Mouse (Mus musculus): ENCODE data around the gene Rab40c. TPM values are rescaled to one million over a fixed set of nuclear protein-coding genes. Genes with fewer than 3 reads are reported as not detected.

Rab40c gene
- total and polyA plus RNA-seq, 3 experiments = 15.2 to 20.5 (median 17.6) TPM

DNA sequence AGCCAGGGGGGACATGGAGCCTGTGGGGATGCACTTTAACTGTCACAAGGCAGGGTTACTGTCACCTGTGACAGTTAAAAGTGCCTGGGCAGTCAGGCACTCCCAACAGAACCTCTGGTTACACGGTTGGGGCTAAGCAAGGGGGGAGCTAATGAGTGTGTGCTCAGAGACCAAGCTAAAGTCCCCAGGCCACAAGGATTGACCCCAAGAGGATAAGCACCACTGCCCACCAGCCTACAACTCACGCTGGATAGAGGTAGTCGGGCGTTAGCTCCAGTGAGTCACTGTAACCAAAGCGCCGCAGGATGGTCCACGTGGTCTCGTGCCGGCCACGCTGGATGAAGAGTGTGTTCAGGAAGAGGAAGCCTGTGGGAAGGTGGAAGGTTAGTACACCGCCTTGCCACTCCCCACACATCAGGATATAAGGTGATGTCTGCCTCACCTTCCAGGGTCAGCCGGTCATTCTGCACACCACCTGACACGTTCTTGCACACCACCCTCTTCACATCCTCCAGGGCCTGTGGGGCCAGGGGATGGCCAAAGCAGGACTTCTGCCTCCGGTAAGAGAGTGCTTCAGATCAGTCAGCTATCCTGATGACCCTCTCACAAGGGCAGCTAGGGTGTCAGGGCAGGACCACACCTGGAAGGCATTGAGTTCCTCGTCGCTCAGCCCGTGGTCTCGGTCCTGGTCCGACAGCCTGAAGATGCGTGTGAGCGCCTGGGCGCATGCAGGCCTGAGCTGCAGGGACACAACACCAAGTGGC lies 78.2 kb downstream of the Rab40c start, which contains the start of gene Gm20683:
TSS of gene Gm20683 (minus strand) at position 647 of the 764 bp plus-strand sequence.
- H3K27me3 ChIP-seq (ENCODE audit: control insufficient read depth, insufficient read depth, low read length) = no peaks in the 10 kb centered on the region
- no peak within 1 kb of the TSS for H3K27ac ChIP-seq
- DNase-seq = no peak
- no peaks in the 10 kb centered on the region for H3K79me2 ChIP-seq (replicated peaks; ENCODE audit: control insufficient read depth, insufficient read depth, low read length)
- intact Hi-C loops (cut with DNase I) = no loop called here
- peaks cover 14% of the 10 kb centered on the region for H3K4me1 ChIP-seq (ENCODE audit: control insufficient read depth, insufficient read depth, low read length)
- H3K4me3 ChIP-seq = no peak within 1 kb of the TSS
- no peaks in the 10 kb centered on the region for H3K36me3 ChIP-seq (ENCODE audit: control insufficient read depth, insufficient read depth, low read length)
- no peak within 1 kb of the TSS for H3K9ac ChIP-seq (ENCODE audit: low read depth, low read length)
- TF ChIP-seq POLR2A (IDR thresholded peaks at IDR 0.05; ENCODE audit: insufficient read depth, low read depth, low read length) (no peak), CTCF (IDR thresholded peaks at IDR 0.05) (no peak), EP300 (IDR thresholded peaks at IDR 0.05; ENCODE audit: insufficient read depth, low read depth, low read length) (no peak)
- WGBS = 91% methylated on average over 22 of the region's 22 CpGs

DNA sequence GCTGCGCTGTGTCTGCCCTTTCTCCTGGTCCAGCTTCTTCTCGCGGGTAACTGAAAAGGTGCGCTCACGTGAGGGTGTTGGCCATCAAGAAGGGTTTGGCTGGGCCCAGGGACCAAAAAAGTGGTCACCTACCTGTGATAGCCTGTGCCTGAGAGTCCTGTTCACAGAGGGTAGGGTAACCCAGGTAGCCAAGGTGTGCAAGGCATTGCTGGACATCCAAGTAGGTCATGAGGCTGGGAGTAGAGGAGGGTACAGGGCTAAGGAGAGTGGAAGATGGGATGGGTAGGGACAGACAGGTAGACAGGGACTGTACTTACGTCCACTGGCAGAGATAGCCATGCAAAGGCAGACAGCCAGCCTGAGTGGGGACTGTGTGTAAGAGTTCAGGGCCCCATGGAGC lies 79.0 kb downstream of the Rab40c start:
- TF ChIP-seq EP300 (IDR thresholded peaks at IDR 0.05; ENCODE audit: insufficient read depth, low read depth, low read length) = no peak
- TF ChIP-seq CTCF (IDR thresholded peaks at IDR 0.05) = no peak
- no peak for TF ChIP-seq POLR2A (IDR thresholded peaks at IDR 0.05; ENCODE audit: insufficient read depth, low read depth, low read length)
- DNase-seq = no peak
- Histone ChIP-seq H3K4me1 (ENCODE audit: control insufficient read depth, insufficient read depth, low read length) (peaks cover 18% of the 10 kb centered on the region), H3K27ac (no peak overlapping the region), H3K36me3 (ENCODE audit: control insufficient read depth, insufficient read depth, low read length) (no peaks in the 10 kb centered on the region), H3K79me2 (replicated peaks; ENCODE audit: control insufficient read depth, insufficient read depth, low read length) (no peaks in the 10 kb centered on the region), H3K9ac (ENCODE audit: low read depth, low read length) (no peak overlapping the region), H3K27me3 (ENCODE audit: control insufficient read depth, insufficient read depth, low read length) (no peaks in the 10 kb centered on the region), H3K4me3 (no peak overlapping the region)
- intact Hi-C loops (cut with DNase I) = no loop called here
- 94% methylated on average over 6 of the region's 6 CpGs for WGBS

DNA sequence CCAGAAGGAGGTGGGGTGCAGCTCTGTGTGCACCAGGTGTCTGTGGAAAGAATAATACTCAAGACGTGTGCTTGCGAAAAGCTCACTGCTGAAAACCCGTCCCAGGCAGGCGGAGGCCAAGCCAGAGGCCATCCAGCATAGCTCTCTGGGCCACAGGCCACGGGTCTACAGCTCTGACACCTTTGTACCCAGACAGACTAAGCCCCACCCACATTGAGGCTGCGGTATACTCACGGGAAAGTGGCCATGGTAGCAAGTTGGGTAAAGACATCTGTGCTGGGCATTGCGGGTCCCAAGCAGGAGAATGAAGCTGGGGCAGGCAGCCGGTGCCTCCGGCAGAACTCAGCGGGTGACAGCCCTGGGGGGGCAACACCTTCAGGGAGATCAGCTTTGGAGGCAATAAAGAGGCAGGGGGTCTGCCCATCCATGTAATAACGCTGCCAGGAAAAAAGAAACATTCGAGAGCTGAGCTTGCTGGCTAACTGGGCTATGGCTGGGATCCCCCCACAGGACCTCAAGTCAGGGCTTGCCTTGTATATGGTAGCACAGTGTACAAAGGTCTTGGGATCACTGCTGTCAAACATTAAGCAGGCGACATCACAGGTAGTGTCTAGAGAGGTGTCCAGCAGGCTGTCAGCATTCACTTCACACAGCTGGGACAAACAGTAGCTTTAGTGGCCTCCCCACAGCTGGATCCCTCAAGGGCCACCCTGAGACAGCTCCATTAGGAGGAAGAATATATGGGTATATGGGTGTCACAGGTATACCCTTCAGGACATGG lies 79.9 kb downstream of the Rab40c start:
- WGBS = 80% methylated on average over 14 of the region's 14 CpGs
- Histone ChIP-seq H3K27me3 (ENCODE audit: control insufficient read depth, insufficient read depth, low read length) (no peaks in the 10 kb centered on the region), H3K9ac (ENCODE audit: low read depth, low read length) (no peak overlapping the region), H3K4me1 (ENCODE audit: control insufficient read depth, insufficient read depth, low read length) (peaks cover 21% of the 10 kb centered on the region), H3K27ac (no peak overlapping the region), H3K36me3 (ENCODE audit: control insufficient read depth, insufficient read depth, low read length) (no peaks in the 10 kb centered on the region), H3K79me2 (replicated peaks; ENCODE audit: control insufficient read depth, insufficient read depth, low read length) (peaks cover 2% of the 10 kb centered on the region), H3K4me3 (no peak overlapping the region)
- no peak for DNase-seq
- intact Hi-C loops (cut with DNase I) = no loop called here
- TF ChIP-seq CTCF (IDR thresholded peaks at IDR 0.05) = no peak
- TF ChIP-seq EP300 (IDR thresholded peaks at IDR 0.05; ENCODE audit: insufficient read depth, low read depth, low read length) = no peak
- no peak for TF ChIP-seq POLR2A (IDR thresholded peaks at IDR 0.05; ENCODE audit: insufficient read depth, low read depth, low read length)

DNA sequence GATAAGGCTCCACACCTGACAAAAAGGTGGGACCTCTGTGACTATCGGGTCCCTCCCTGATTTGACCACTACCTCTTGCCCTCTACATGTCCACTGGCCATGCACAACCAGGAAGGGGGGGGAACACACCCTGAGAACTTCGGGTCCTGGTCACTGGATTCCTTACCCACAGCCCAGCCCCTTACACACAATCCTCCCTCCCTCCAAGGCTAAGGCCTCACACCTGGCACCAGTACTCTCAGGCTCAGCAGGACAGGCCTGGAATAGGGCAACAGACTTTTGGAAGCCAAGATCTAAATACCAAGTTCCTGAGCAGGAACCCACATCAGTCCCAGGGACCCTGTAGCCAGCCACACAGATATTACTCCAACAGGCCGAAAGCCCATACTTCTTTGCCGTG lies 80.6 kb downstream of the Rab40c start:
- 80% methylated on average over 4 of the region's 4 CpGs for WGBS
- Histone ChIP-seq H3K27ac (no peak overlapping the region), H3K27me3 (ENCODE audit: control insufficient read depth, insufficient read depth, low read length) (no peaks in the 10 kb centered on the region), H3K4me1 (ENCODE audit: control insufficient read depth, insufficient read depth, low read length) (peaks cover 24% of the 10 kb centered on the region), H3K79me2 (replicated peaks; ENCODE audit: control insufficient read depth, insufficient read depth, low read length) (peaks cover 2% of the 10 kb centered on the region), H3K9ac (ENCODE audit: low read depth, low read length) (no peak overlapping the region), H3K4me3 (no peak overlapping the region), H3K36me3 (ENCODE audit: control insufficient read depth, insufficient read depth, low read length) (no peaks in the 10 kb centered on the region)
- DNase-seq = no peak
- TF ChIP-seq CTCF (IDR thresholded peaks at IDR 0.05) = no peak
- no peak for TF ChIP-seq POLR2A (IDR thresholded peaks at IDR 0.05; ENCODE audit: insufficient read depth, low read depth, low read length)
- TF ChIP-seq EP300 (IDR thresholded peaks at IDR 0.05; ENCODE audit: insufficient read depth, low read depth, low read length) = no peak
- intact Hi-C loops (cut with DNase I) = no loop called here

DNA sequence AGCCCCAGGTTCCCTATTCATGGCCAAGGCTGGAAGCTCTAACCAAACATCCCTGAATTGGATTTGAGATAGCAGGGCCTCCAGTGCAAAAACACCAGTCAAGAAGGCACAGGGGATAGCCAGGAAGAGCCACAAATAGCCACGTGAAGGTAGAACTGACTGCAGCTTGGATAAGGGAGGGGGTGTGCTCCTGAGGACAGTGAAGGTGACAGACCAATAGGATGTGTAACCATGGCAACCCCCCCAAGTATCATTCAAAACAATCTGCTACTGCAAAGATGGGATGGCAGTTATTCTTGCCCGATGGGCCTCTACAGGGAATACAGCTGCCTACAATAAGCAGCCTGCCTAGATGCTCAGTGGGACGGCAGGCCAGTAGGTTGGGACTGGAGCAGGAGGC lies 82.0 kb downstream of the Rab40c start:
- peaks cover 18% of the 10 kb centered on the region for H3K4me1 ChIP-seq (ENCODE audit: control insufficient read depth, insufficient read depth, low read length)
- H3K9ac ChIP-seq (ENCODE audit: low read depth, low read length) = no peak overlapping the region
- no peak for DNase-seq
- H3K27me3 ChIP-seq (ENCODE audit: control insufficient read depth, insufficient read depth, low read length) = no peaks in the 10 kb centered on the region
- TF ChIP-seq POLR2A (IDR thresholded peaks at IDR 0.05; ENCODE audit: insufficient read depth, low read depth, low read length) (no peak), EP300 (IDR thresholded peaks at IDR 0.05; ENCODE audit: insufficient read depth, low read depth, low read length) (no peak), CTCF (IDR thresholded peaks at IDR 0.05) (no peak)
- peak overlapping the region; percentile 73 for H3K27ac ChIP-seq
- 39% methylated on average over 3 of the region's 3 CpGs for WGBS
- no peaks in the 10 kb centered on the region for H3K36me3 ChIP-seq (ENCODE audit: control insufficient read depth, insufficient read depth, low read length)
- H3K4me3 ChIP-seq = no peak overlapping the region
- H3K79me2 ChIP-seq (replicated peaks; ENCODE audit: control insufficient read depth, insufficient read depth, low read length) = peaks cover 2% of the 10 kb centered on the region
- intact Hi-C loops (cut with DNase I) = no loop called here

DNA sequence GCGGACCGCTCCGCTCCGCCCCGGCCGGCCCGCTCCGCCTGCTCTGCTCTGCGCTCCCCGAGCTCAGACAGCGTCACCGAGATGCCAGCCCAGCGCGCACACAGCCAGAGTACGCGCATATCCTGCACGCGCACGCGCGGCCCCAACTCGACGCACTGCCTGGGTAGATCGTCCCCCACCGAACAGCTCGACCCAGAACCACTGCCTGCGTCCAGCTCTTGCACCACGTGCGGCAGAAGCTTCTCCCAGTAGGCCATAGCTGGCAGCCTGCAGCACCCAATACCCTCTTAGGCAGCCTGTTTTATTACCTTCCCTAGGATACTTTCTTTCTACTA lies 82.5 kb downstream of the Rab40c start, which contains the start of gene Rhbdl1:
TSS of gene Rhbdl1 (minus strand) at position 220 of the 335 bp plus-strand sequence.
- peak within 1 kb of the TSS; percentile 40 for H3K4me3 ChIP-seq
- peak; percentile 76 to 84 for DNase-seq
- intact Hi-C loops (cut with DNase I) = no loop called here
- H3K9ac ChIP-seq (ENCODE audit: low read depth, low read length) = peak within 1 kb of the TSS; percentile 59
- peaks cover 2% of the 10 kb centered on the region for H3K79me2 ChIP-seq (replicated peaks; ENCODE audit: control insufficient read depth, insufficient read depth, low read length)
- H3K27me3 ChIP-seq (ENCODE audit: control insufficient read depth, insufficient read depth, low read length) = no peaks in the 10 kb centered on the region
- 5% methylated on average over 29 of the region's 29 CpGs for WGBS
- peaks cover 18% of the 10 kb centered on the region for H3K4me1 ChIP-seq (ENCODE audit: control insufficient read depth, insufficient read depth, low read length)
- no peaks in the 10 kb centered on the region for H3K36me3 ChIP-seq (ENCODE audit: control insufficient read depth, insufficient read depth, low read length)
- TF ChIP-seq EP300 (IDR thresholded peaks at IDR 0.05; ENCODE audit: insufficient read depth, low read depth, low read length) = peak; percentile 51; the same call in 1 of the 2 replicates
- no peak for TF ChIP-seq CTCF (IDR thresholded peaks at IDR 0.05)
- peak; percentile 71 for TF ChIP-seq POLR2A (IDR thresholded peaks at IDR 0.05; ENCODE audit: insufficient read depth, low read depth, low read length)
- peak within 1 kb of the TSS; percentile 73 for H3K27ac ChIP-seq
